24 mouse cellular contexts compared by ENCODE assay signal in genomic region chr3:75823934-75824333, GRCm38 (mm10).
A peak's percentile ranks its signal among the peaks of the same experiment; 100 is the strongest.
DNase-seq lines count a peak whose midpoint lies in the region; ATAC-seq and TF ChIP-seq lines count a peak whose summit lies in the region.
"Had no signal": no experiment of that assay in that cellular context is flagged by ENCODE, and none has a peak within 500 bp of the region (broad histone marks: within the 10 kb centered on the region; RNA-seq: fewer than 3 reads in every experiment).

No protein-coding gene starts in this region.

- no peak overlapping the region for H3K27ac ChIP-seq in lung, embryonic 14.5 days (ENCODE audit: low read depth)
- H3K27ac ChIP-seq in lung, embryonic 16.5 days (ENCODE audit: low read length) = no peak overlapping the region; the same call in 1 of the 2 replicates
- H3K27ac ChIP-seq: embryonic facial prominence, embryonic 10.5 days; embryonic facial prominence, embryonic 12.5 days; forebrain, embryonic 13.5 days; forebrain, embryonic 15.5 days had no signal

- peak; percentile 74 for DNase-seq in lung, embryonic 14.5 days
- no peak for DNase-seq in lung, adult 2 months
- no peak for DNase-seq in lung, adult 18-20 months
- peak; percentile 9 for DNase-seq in brain, embryonic 14.5 days (ENCODE audit: low read depth)
- DNase-seq: adrenal gland, adult 8-10 months; adrenal gland, postnatal 14 days; adrenal gland, postnatal 36 days; B cell, adult 2 months; cerebellum, adult 11 months; cerebellum, adult 2 months; cerebellum, adult 9-10 months; cerebellum, postnatal 10 days; cerebellum, postnatal 25 days; forebrain, postnatal 0 days had no signal

- ATAC-seq in lung, embryonic 14.5 days (ENCODE audit: insufficient read depth) = peak; percentile 54; the same call in 1 of the 2 replicates
- peak; percentile 94 for ATAC-seq in lung, embryonic 16.5 days (ENCODE audit: low read depth)
- ATAC-seq: activated CD4-positive, CD25-positive, alpha-beta regulatory T cell, adult 4 months; CD4-positive, CD25-positive, alpha-beta regulatory T cell, adult 4 months; forebrain, embryonic 13.5 days; forebrain, embryonic 15.5 days; forebrain, postnatal 0 days; Patski had no signal

- no peak overlapping the region for H3K4me2 ChIP-seq in lung, embryonic 14.5 days
- no peak overlapping the region for H3K4me2 ChIP-seq in lung, embryonic 16.5 days (ENCODE audit: low read depth, low read length)
- H3K4me2 ChIP-seq: embryonic facial prominence, embryonic 12.5 days; forebrain, embryonic 13.5 days; forebrain, embryonic 15.5 days had no signal

- H3K9me3 ChIP-seq in lung, embryonic 14.5 days (ENCODE audit: low read depth, low read length) = no peaks in the 10 kb centered on the region
- no peaks in the 10 kb centered on the region for H3K9me3 ChIP-seq in lung, embryonic 16.5 days (ENCODE audit: control insufficient read depth, low read length)
- H3K9me3 ChIP-seq: embryonic facial prominence, embryonic 10.5 days; embryonic facial prominence, embryonic 12.5 days; forebrain, embryonic 13.5 days; forebrain, embryonic 15.5 days; G1E had no signal

- H3K4me3 ChIP-seq in lung, embryonic 14.5 days (ENCODE audit: low read depth, low read length) = no peak overlapping the region
- no peak overlapping the region for H3K4me3 ChIP-seq in lung, adult 2 months (replicated peaks; ENCODE audit: extremely low read depth, low read depth, low read length)
- H3K4me3 ChIP-seq in lung, embryonic 16.5 days (ENCODE audit: low read length) = no peak overlapping the region
- H3K4me3 ChIP-seq: embryonic facial prominence, embryonic 10.5 days; embryonic facial prominence, embryonic 12.5 days; forebrain, embryonic 13.5 days; forebrain, embryonic 15.5 days had no signal

- no peaks in the 10 kb centered on the region for H3K36me3 ChIP-seq in lung, embryonic 14.5 days (ENCODE audit: insufficient read depth)
- no peaks in the 10 kb centered on the region for H3K36me3 ChIP-seq in lung, embryonic 16.5 days (ENCODE audit: control insufficient read depth, insufficient read depth, low read length)
- H3K36me3 ChIP-seq: embryonic facial prominence, embryonic 10.5 days; embryonic facial prominence, embryonic 12.5 days; forebrain, embryonic 15.5 days; G1E had no signal

- no peak overlapping the region for H3K9ac ChIP-seq in lung, embryonic 14.5 days
- no peak overlapping the region for H3K9ac ChIP-seq in lung, embryonic 16.5 days (ENCODE audit: low read length)
- H3K9ac ChIP-seq: embryonic facial prominence, embryonic 12.5 days; forebrain, embryonic 13.5 days; forebrain, embryonic 15.5 days; forebrain, postnatal 0 days had no signal

- no peaks in the 10 kb centered on the region for H3K27me3 ChIP-seq in lung, embryonic 14.5 days (ENCODE audit: insufficient read depth, low read length)
- H3K27me3 ChIP-seq in lung, embryonic 16.5 days (ENCODE audit: control insufficient read depth, insufficient read depth, low read depth, low read length) = no peaks in the 10 kb centered on the region
- H3K27me3 ChIP-seq: CH12.LX; embryonic facial prominence, embryonic 12.5 days; forebrain, embryonic 13.5 days; forebrain, embryonic 15.5 days had no signal

- H3K4me1 ChIP-seq in lung, embryonic 14.5 days (ENCODE audit: insufficient read depth) = no peaks in the 10 kb centered on the region
- no peaks in the 10 kb centered on the region for H3K4me1 ChIP-seq in lung, adult 2 months (ENCODE audit: control insufficient read depth, insufficient read depth, low read length)
- no peaks in the 10 kb centered on the region for H3K4me1 ChIP-seq in lung, embryonic 16.5 days (replicated peaks; ENCODE audit: control insufficient read depth, insufficient read depth, low read length)
- H3K4me1 ChIP-seq: embryonic facial prominence, embryonic 10.5 days; embryonic facial prominence, embryonic 12.5 days; forebrain, embryonic 13.5 days; forebrain, embryonic 15.5 days had no signal

- 65% methylated on average over 1 of the region's 1 CpGs for whole genome bisulfite sequencing in lung, embryonic 14.5 days
- 68% methylated on average over 1 of the region's 1 CpGs for WGBS in lung, adult 2 months
- WGBS in lung, embryonic 16.5 days = 64% methylated on average over 1 of the region's 1 CpGs

- no peak for TF ChIP-seq POLR2A in lung, adult 2 months (IDR thresholded peaks at IDR 0.05; ENCODE audit: borderline replicate concordance, extremely low read depth, low read depth, low read length)
- TF ChIP-seq POLR2A in brain, embryonic 14.5 days (IDR thresholded peaks at IDR 0.05; ENCODE audit: borderline replicate concordance, extremely low read depth, insufficient read depth, insufficient read length, poor library complexity, severe bottlenecking) = no peak

- TF ChIP-seq CTCF in lung, embryonic 14.5 days (IDR thresholded peaks at IDR 0.05; ENCODE audit: low read depth) = no peak
- TF ChIP-seq CTCF in lung, adult 2 months (IDR thresholded peaks at IDR 0.05; ENCODE audit: insufficient read depth, low read length) = no peak
- TF ChIP-seq CTCF in brain, embryonic 14.5 days (IDR thresholded peaks at IDR 0.05; ENCODE audit: borderline replicate concordance, extremely low read depth, insufficient read depth, insufficient read length) = no peak

Comparison
In these comparisons a context has a peak if more than half of its experiments do, and no peak if none do; other contexts are left out.
1. DNase-seq: peak in lung, embryonic 14.5 days (single experiment) and brain, embryonic 14.5 days (single experiment); none in lung, adult 2 months (single experiment) and lung, adult 18-20 months (0 of 2).